Mouse (Mus musculus): ENCODE data around the gene Bean1. TPM values are rescaled to one million over a fixed set of nuclear protein-coding genes. Genes with fewer than 3 reads are reported as not detected.
A peak's percentile ranks its signal among the peaks of the same experiment; 100 is the strongest.

Gene Bean1
- polyA plus RNA-seq, 1 experiment from 2014 or later: 6.3 TPM

DNA sequence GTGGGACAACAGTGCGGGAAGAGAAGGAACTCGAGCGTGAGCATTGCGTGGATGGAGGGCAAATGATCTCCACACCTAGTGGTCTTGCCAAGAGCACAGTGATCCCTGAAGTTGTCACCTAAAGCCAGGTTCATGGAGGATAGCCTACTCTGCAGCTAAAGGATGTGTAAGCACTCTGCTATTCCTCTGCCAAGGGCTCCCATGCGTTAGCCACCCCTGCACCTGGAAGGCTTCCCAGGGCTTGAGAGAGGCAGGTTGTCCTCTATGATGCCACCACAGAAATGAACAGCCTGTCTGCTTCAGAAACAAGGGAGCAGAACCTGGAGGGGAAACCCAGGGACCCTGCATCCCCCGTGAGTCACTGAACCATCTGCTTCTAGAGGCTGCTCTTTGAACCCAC is 17.4 kb downstream of the Bean1 start:
- H3K9ac ChIP-seq (replicated peaks; ENCODE audit: low read length): no peak overlapping the region
- no peak overlapping the region for H3K27ac ChIP-seq (replicated peaks; ENCODE audit: low read depth, low read length)
- no peak overlapping the region for H3K4me2 ChIP-seq (ENCODE audit: low read length)
- ATAC-seq (ENCODE audit: low FRiP score, low TSS enrichment) (no peak), DNase-seq (no peak)
- H3K36me3 ChIP-seq (ENCODE audit: control insufficient read depth, insufficient read depth, low read length): no peaks in the 10 kb centered on the region
- H3K27me3 ChIP-seq (ENCODE audit: control insufficient read depth, insufficient read depth, low read length): no peaks in the 10 kb centered on the region
- WGBS: 92% methylated on average over 6 of the region's 6 CpGs
- no peaks in the 10 kb centered on the region for H3K9me3 ChIP-seq (ENCODE audit: control insufficient read depth, low read length)
- peaks cover 12% of the 10 kb centered on the region for H3K4me1 ChIP-seq (ENCODE audit: control insufficient read depth, insufficient read depth, low read length)
- H3K4me3 ChIP-seq (replicated peaks; ENCODE audit: low read depth, low read length): no peak overlapping the region

DNA sequence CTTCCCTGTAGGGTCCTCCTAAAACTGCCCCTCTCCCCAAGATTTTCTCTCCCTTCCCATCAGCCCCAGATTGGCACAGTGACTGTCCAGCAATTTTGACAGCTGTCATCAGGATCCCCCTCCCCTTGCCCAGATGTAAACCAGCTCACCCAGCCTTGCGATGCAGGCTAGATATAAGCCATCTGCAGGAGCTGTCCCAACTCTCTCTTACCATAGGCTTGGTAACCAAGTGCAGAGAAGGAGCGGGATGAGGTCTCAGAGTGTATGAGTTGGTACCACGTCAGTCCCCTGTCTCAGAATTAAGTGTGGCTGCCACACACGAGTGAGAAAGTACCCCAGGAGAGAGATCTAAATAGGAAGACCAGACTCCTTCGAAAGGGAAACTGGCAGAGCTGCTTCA is 18.2 kb downstream of the Bean1 start:
- Histone ChIP-seq H3K36me3 (ENCODE audit: control insufficient read depth, insufficient read depth, low read length) (no peaks in the 10 kb centered on the region), H3K27ac (replicated peaks; ENCODE audit: low read depth, low read length) (no peak overlapping the region), H3K27me3 (ENCODE audit: control insufficient read depth, insufficient read depth, low read length) (no peaks in the 10 kb centered on the region), H3K4me2 (ENCODE audit: low read length) (no peak overlapping the region), H3K4me3 (replicated peaks; ENCODE audit: low read depth, low read length) (no peak overlapping the region), H3K4me1 (ENCODE audit: control insufficient read depth, insufficient read depth, low read length) (peaks cover 12% of the 10 kb centered on the region), H3K9me3 (ENCODE audit: control insufficient read depth, low read length) (no peaks in the 10 kb centered on the region), H3K9ac (replicated peaks; ENCODE audit: low read length) (no peak overlapping the region)
- WGBS: 67% methylated on average over 5 of the region's 5 CpGs
- no peak for DNase-seq
- ATAC-seq (ENCODE audit: low FRiP score, low TSS enrichment): no peak

DNA sequence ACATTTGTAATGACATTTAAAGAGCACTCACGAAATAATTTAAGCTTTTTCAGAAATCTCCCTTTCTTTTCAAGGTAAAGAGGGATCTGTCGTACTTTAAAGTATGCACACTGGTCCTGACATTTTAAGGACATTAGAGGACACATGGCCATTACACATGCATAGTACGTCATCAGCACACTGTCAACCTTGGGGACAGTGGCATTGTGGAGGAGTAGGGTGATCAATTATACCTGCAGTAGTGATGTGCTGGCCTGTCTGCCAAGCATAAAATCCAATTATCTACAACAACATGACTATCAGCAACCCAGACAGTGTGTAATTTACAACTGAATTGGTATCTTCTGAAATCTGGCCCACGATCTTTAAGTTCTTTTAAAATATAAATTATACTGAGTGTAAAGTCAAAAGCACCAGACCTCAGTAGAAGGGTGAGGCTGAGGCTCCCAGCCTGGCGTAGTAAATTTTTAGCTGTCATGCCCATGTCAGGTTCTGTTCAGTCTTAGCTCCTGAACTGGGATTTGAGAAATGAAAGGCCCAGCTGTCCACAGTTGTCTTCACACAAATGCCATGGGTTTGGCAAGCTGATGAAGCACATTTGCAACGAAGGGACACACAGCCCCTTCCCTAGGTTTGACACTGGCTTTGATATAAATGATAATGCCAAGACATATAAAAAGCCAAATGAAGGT is 20.7 kb downstream of the Bean1 start:
- Histone ChIP-seq H3K27me3 (ENCODE audit: control insufficient read depth, insufficient read depth, low read length) (no peaks in the 10 kb centered on the region), H3K4me3 (replicated peaks; ENCODE audit: low read depth, low read length) (no peak overlapping the region), H3K4me1 (ENCODE audit: control insufficient read depth, insufficient read depth, low read length) (peaks cover 12% of the 10 kb centered on the region), H3K9ac (replicated peaks; ENCODE audit: low read length) (no peak overlapping the region), H3K9me3 (ENCODE audit: control insufficient read depth, low read length) (no peaks in the 10 kb centered on the region), H3K27ac (replicated peaks; ENCODE audit: low read depth, low read length) (peak overlapping the region; percentile 52; the same call in 1 of the 2 replicates), H3K36me3 (ENCODE audit: control insufficient read depth, insufficient read depth, low read length) (no peaks in the 10 kb centered on the region), H3K4me2 (ENCODE audit: low read length) (no peak overlapping the region; the same call in 1 of the 2 replicates)
- WGBS: 34% methylated on average over 6 of the region's 6 CpGs
- DNase-seq (no peak), ATAC-seq (ENCODE audit: low FRiP score, low TSS enrichment) (no peak)

DNA sequence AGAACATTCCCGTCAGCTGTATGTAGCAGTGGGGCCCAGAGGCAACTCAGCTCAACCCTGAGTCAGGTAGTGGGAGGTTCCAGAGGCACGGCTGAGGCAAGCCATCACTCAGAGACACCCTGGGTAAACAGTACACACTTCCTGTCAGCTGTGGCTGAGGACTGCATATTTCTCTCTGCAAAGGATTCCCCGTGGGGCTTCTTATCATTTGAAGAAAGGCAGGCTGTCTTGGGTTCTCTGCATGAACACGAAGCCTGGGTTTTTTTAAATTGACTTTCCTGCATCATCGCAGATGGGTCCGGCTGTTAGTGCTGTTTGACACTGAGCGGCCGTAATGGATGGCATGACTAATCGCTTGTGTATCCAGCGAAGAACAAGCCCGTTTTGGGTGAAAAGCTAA is 21.3 kb downstream of the Bean1 start:
- Histone ChIP-seq H3K27ac (replicated peaks; ENCODE audit: low read depth, low read length) (peak overlapping the region; percentile 52; the same call in 1 of the 2 replicates), H3K9ac (replicated peaks; ENCODE audit: low read length) (no peak overlapping the region), H3K4me3 (replicated peaks; ENCODE audit: low read depth, low read length) (no peak overlapping the region), H3K9me3 (ENCODE audit: control insufficient read depth, low read length) (no peaks in the 10 kb centered on the region), H3K27me3 (ENCODE audit: control insufficient read depth, insufficient read depth, low read length) (no peaks in the 10 kb centered on the region), H3K36me3 (ENCODE audit: control insufficient read depth, insufficient read depth, low read length) (no peaks in the 10 kb centered on the region), H3K4me1 (ENCODE audit: control insufficient read depth, insufficient read depth, low read length) (peaks cover 12% of the 10 kb centered on the region), H3K4me2 (ENCODE audit: low read length) (peak overlapping the region; percentile 12)
- DNase-seq (peak; percentile 64), ATAC-seq (ENCODE audit: low FRiP score, low TSS enrichment) (no peak; the same call in 1 of the 2 replicates)
- 16% methylated on average over 11 of the region's 11 CpGs for WGBS

DNA sequence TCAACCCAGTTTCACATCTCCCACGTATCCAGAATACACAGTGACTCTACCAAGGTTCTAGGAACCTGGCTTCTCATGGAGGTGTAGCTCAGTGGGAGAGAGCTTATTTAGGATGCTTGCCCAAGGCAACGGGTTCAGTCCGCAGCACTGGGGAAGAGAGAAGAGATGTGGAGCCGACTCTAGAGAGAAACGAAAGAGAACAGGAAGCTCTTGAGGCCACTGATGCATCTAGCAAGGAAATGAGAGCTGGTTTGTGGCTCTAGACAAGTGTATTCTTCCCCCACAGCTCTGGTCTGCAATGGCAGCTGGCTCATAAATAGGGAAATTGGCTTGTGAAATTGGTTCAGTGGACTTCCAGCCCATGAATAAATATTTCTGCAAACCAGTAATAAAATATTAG is 29.6 kb downstream of the Bean1 start:
- DNase-seq: no peak
- no peak overlapping the region for H3K4me3 ChIP-seq (replicated peaks; ENCODE audit: low read depth, low read length)
- no peaks in the 10 kb centered on the region for H3K27me3 ChIP-seq (ENCODE audit: control insufficient read depth, insufficient read depth, low read length)
- ATAC-seq (ENCODE audit: low FRiP score, low TSS enrichment): no peak
- H3K27ac ChIP-seq (replicated peaks; ENCODE audit: low read depth, low read length): no peak overlapping the region
- no peaks in the 10 kb centered on the region for H3K36me3 ChIP-seq (ENCODE audit: control insufficient read depth, insufficient read depth, low read length)
- H3K9me3 ChIP-seq (ENCODE audit: control insufficient read depth, low read length): no peaks in the 10 kb centered on the region
- no peaks in the 10 kb centered on the region for H3K4me1 ChIP-seq (ENCODE audit: control insufficient read depth, insufficient read depth, low read length)
- WGBS: 79% methylated on average over 5 of the region's 5 CpGs
- no peak overlapping the region for H3K4me2 ChIP-seq (ENCODE audit: low read length)
- no peak overlapping the region for H3K9ac ChIP-seq (replicated peaks; ENCODE audit: low read length)

DNA sequence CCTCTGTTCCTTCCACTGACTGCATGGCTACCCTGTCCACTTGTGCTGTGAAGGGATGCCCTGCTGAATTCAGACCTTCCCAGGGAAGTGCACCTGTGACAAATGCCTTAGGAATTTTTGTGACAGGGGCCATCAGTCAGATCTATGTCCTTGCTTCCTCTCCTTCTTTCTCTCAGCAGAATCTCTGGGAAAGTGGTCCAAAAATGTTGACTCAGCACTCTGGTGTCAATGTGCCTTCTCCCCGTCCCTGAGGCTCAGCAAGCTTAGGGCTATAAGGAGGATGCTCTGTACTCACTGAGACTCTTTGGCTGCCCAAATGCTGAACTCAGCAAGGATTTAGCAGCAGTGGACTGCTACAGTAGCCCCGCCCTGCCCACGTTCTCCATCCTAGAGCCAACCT is 31.4 kb downstream of the Bean1 start:
- H3K4me3 ChIP-seq (replicated peaks; ENCODE audit: low read depth, low read length): no peak overlapping the region
- H3K27ac ChIP-seq (replicated peaks; ENCODE audit: low read depth, low read length): no peak overlapping the region
- H3K27me3 ChIP-seq (ENCODE audit: control insufficient read depth, insufficient read depth, low read length): no peaks in the 10 kb centered on the region
- ATAC-seq (ENCODE audit: low FRiP score, low TSS enrichment) (no peak), DNase-seq (no peak)
- WGBS: 91% methylated on average over 3 of the region's 3 CpGs
- H3K9ac ChIP-seq (replicated peaks; ENCODE audit: low read length): no peak overlapping the region
- H3K4me1 ChIP-seq (ENCODE audit: control insufficient read depth, insufficient read depth, low read length): no peaks in the 10 kb centered on the region
- no peaks in the 10 kb centered on the region for H3K9me3 ChIP-seq (ENCODE audit: control insufficient read depth, low read length)
- H3K36me3 ChIP-seq (ENCODE audit: control insufficient read depth, insufficient read depth, low read length): no peaks in the 10 kb centered on the region
- no peak overlapping the region for H3K4me2 ChIP-seq (ENCODE audit: low read length)

DNA sequence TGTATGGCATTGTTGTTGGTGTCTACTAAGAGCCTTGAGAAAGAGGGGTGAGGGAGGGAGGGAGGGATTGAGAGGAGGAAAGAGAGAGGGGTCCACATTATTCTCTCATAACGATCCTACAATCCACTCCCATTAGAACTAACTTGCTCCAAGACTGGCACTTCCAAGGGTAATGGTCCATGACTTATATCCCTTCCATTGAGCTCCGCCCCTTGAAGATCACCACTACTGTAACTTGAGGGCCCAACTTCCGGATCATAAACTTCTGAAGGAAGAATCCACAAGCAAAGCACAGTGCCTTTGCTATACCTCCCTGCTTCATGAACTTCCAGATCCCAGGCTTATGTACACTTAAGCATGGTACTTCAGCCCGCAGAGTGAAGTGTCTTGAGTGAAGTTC is 32.1 kb downstream of the Bean1 start:
- no peaks in the 10 kb centered on the region for H3K36me3 ChIP-seq (ENCODE audit: control insufficient read depth, insufficient read depth, low read length)
- H3K4me1 ChIP-seq (ENCODE audit: control insufficient read depth, insufficient read depth, low read length): no peaks in the 10 kb centered on the region
- no peak overlapping the region for H3K4me3 ChIP-seq (replicated peaks; ENCODE audit: low read depth, low read length)
- no peak for DNase-seq
- H3K9ac ChIP-seq (replicated peaks; ENCODE audit: low read length): no peak overlapping the region
- H3K9me3 ChIP-seq (ENCODE audit: control insufficient read depth, low read length): no peaks in the 10 kb centered on the region
- no peaks in the 10 kb centered on the region for H3K27me3 ChIP-seq (ENCODE audit: control insufficient read depth, insufficient read depth, low read length)
- no peak overlapping the region for H3K27ac ChIP-seq (replicated peaks; ENCODE audit: low read depth, low read length)
- 93% methylated on average over 4 of the region's 4 CpGs for WGBS
- ATAC-seq (ENCODE audit: low FRiP score, low TSS enrichment): no peak
- no peak overlapping the region for H3K4me2 ChIP-seq (ENCODE audit: low read length)

DNA sequence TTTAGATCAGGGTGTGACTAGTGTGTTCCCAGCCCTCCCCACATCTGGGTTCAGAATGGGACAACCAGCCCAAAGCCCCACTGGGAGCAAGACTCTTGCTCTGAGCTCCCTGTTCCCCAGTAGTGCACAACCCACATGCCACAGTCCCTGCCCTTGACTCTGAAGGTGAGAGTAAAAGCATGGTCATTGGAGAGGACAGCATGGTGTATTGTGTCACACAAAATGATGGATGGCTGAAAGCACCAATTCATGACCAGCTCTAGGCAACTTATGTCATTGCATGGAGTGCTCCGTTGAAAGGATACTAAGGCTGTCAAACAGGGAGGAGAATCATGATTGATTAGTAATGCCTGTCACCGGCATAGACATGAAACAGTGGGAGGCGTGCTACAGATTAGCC is 35.0 kb downstream of the Bean1 start:
- no peak for ATAC-seq (ENCODE audit: low FRiP score, low TSS enrichment)

DNA sequence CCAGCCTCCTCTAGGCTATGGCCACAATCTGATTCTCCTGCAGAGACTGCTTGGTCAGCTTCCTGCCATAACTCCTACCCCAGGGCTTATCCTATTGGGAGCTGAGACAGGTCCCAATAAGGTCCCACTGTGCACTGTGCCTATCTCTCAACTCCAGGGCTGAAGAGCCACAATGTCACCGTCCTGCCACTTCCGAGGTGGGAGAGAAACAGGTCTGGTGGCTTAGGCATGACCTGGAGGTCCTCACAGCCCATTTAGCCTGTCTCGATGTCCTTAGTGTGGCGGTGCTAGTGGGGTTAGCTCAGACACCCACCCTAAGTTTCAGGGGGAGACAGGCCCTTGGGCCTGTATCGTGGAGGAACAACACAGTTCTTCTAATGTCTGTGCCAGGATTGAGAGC is 47.4 kb downstream of the Bean1 start:
- no peak overlapping the region for H3K4me2 ChIP-seq (ENCODE audit: low read length)
- no peaks in the 10 kb centered on the region for H3K9me3 ChIP-seq (ENCODE audit: control insufficient read depth, low read length)
- DNase-seq (no peak), ATAC-seq (ENCODE audit: low FRiP score, low TSS enrichment) (no peak)
- no peak overlapping the region for H3K27ac ChIP-seq (replicated peaks; ENCODE audit: low read depth, low read length)
- no peaks in the 10 kb centered on the region for H3K27me3 ChIP-seq (ENCODE audit: control insufficient read depth, insufficient read depth, low read length)
- H3K4me1 ChIP-seq (ENCODE audit: control insufficient read depth, insufficient read depth, low read length): no peaks in the 10 kb centered on the region; the same call in 1 of the 2 replicates
- H3K36me3 ChIP-seq (ENCODE audit: control insufficient read depth, insufficient read depth, low read length): no peaks in the 10 kb centered on the region
- H3K4me3 ChIP-seq (replicated peaks; ENCODE audit: low read depth, low read length): no peak overlapping the region
- H3K9ac ChIP-seq (replicated peaks; ENCODE audit: low read length): no peak overlapping the region
- WGBS: 89% methylated on average over 5 of the region's 5 CpGs

More for the DNA sequence above, 35.0 kb downstream of the Bean1 start:
- H3K27ac ChIP-seq (replicated peaks; ENCODE audit: low read depth, low read length): no peak overlapping the region
- H3K27me3 ChIP-seq (ENCODE audit: control insufficient read depth, insufficient read depth, low read length): no peaks in the 10 kb centered on the region
- H3K9me3 ChIP-seq (ENCODE audit: control insufficient read depth, low read length): no peaks in the 10 kb centered on the region
- no peak overlapping the region for H3K9ac ChIP-seq (replicated peaks; ENCODE audit: low read length)
- 38% methylated on average over 3 of the region's 3 CpGs for WGBS
- H3K4me1 ChIP-seq (ENCODE audit: control insufficient read depth, insufficient read depth, low read length): no peaks in the 10 kb centered on the region
- H3K4me3 ChIP-seq (replicated peaks; ENCODE audit: low read depth, low read length): no peak overlapping the region
- H3K36me3 ChIP-seq (ENCODE audit: control insufficient read depth, insufficient read depth, low read length): no peaks in the 10 kb centered on the region
- no peak for DNase-seq
- H3K4me2 ChIP-seq (ENCODE audit: low read length): no peak overlapping the region

All from midbrain, embryonic 14.5 days (tissue).